Mouse (Mus musculus): Measurements from ENCODE around the gene Oog4. TPM values are rescaled to one million over a fixed set of nuclear protein-coding genes. Genes with fewer than 3 reads are reported as not detected.

The Oog4 gene
- polyA plus RNA-seq, 1 experiment from 2014 or later, result not detected

Other genes with a start within 250 kb of the Oog4 start
- 17.1 and 17.8 TPM in 2 replicates for gene Prdm2, start 237.3 kb downstream of the Oog4 start, polyA plus RNA-seq (2014; fragmentation: Nextera tagmentation; extraction: Ambion mirVana)
- 25.6 and 40.5 TPM in 2 replicates for gene Pdpn, start 150.8 kb downstream of the Oog4 start, polyA plus RNA-seq (2014; fragmentation: Nextera tagmentation; extraction: Ambion mirVana)
- gene Lrrc38, start 100.6 kb downstream of the Oog4 start, polyA plus RNA-seq (2014; fragmentation: Nextera tagmentation; extraction: Ambion mirVana), result 0.26 and 0.31 TPM in 2 replicates
- gene Pramel1, start 55.9 kb downstream of the Oog4 start, polyA plus RNA-seq (2014; fragmentation: Nextera tagmentation; extraction: Ambion mirVana), result not detected in 2 replicates
- gene Pramef8, start 37.9 kb downstream of the Oog4 start, polyA plus RNA-seq (2014; fragmentation: Nextera tagmentation; extraction: Ambion mirVana), result 20.7 and 24.2 TPM in 2 replicates
- gene Gm13043, start 61.0 kb upstream of the Oog4 start, polyA plus RNA-seq (2014; fragmentation: Nextera tagmentation; extraction: Ambion mirVana), result not detected in 2 replicates
- gene Gm13040, start 85.6 kb upstream of the Oog4 start, polyA plus RNA-seq (2014; fragmentation: Nextera tagmentation; extraction: Ambion mirVana), result not detected in 2 replicates
- not detected in 2 replicates for gene BC080695, start 101.4 kb upstream of the Oog4 start, polyA plus RNA-seq (2014; fragmentation: Nextera tagmentation; extraction: Ambion mirVana)
- not detected in 2 replicates for gene Gm13057, start 101.4 kb upstream of the Oog4 start, polyA plus RNA-seq (2014; fragmentation: Nextera tagmentation; extraction: Ambion mirVana)
- gene Gm13083, start 164.7 kb upstream of the Oog4 start, polyA plus RNA-seq (2014; fragmentation: Nextera tagmentation; extraction: Ambion mirVana), result not detected in 2 replicates
- not detected in 2 replicates for gene Gm13088, start 206.9 kb upstream of the Oog4 start, polyA plus RNA-seq (2014; fragmentation: Nextera tagmentation; extraction: Ambion mirVana)

Measured in neural tube, embryonic 14.5 days (tissue).